Mouse (Mus musculus) heart, postnatal 0 days (tissue): ENCODE measurements around the gene Pom121.

Source experiments
- CTCF ChIP-seq: IDR thresholded peaks from 2 replicates; pipeline ENCODE4 v1.5.1; 2016; ENCODE audit warnings: antibody characterized with exemption, control low read depth, low read depth
- EP300 ChIP-seq: IDR thresholded peaks from 2 replicates; pipeline ENCODE4 v1.6.1; 2016; ENCODE audit warnings: antibody characterized with exemption, low read depth

GRCm38 (mm10) chr5:135330201-135330600 lies 64.1 kb downstream of the Pom121 start:
- TF ChIP-seq CTCF (no peak), EP300 (no peak)
